Mouse (Mus musculus): ENCODE data around the gene Abtb2.
"Not testable (repeated sequence)": the region's sequence is repeated elsewhere in the genome, so short reads cannot be mapped to it uniquely, and the experiment has no call there.

The Abtb2 gene

DNA sequence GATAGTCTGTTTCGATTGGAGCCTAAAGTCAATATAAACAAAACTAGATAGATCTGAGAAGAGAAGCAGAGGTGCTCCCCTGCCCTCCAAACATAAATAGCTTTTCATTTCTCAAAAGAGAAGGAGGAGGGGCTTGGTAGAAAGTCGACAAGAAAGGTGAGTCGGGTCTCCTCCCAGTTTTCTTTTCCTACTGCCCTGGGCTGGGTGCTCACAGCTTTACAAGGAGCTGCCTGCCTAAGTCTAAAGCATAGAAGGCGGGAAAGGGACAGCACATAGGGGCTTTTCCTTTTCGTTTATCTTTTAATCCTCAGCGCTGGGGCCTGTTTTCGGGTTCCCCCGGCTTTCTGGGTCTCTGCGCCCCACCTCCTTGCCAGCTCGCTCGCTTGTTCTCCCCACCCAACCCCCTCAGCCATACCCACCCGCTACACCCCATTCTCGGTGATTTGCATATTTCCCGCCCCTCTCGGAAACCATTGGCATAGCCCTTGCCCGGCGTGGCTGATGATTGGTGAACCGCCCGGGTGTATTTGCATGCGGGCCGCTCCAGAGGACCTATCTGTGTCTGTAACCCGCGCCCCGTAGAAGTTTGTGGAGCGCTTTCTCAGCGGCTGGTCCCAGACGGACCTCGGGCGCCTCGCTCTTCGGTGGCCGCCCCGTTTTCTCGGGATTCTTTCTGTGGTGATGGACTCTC, at the start of gene Abtb2:
TSS of gene Abtb2 (plus strand) at position 579 of the 691 bp plus-strand sequence.
- peak; percentile 94 for DNase-seq

GRCm38 (mm10) chr2:103516472-103516871, 49.6 kb upstream of the Abtb2 start:
- DNase-seq = no peak

- no peak for DNase-seq
Measured at GRCm38 (mm10) chr2:103525596-103525995, 40.5 kb upstream of the Abtb2 start.

DNA sequence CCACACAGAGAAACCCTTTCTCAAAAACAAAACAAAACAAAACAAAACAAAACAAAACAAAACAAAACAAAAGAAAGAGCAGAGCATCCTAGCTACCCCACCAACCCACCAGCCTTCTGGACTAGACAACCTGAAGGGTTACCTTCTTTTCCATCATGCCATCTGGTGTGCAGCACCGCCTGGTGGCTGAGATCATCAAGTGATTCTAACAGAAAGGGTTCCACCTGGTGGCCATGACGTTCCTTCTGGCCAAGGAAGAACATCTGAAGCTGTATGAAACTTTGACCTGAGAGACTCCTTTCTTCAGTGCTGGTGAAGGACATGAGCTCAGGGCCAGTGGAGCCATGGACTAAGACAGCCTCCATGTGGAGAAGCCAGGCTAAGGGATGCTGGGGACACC, 19.0 kb upstream of the Abtb2 start:
- peak; percentile 77 for DNase-seq

- not testable (repeated sequence) for DNase-seq
Measured at GRCm38 (mm10) chr2:103550301-103550700, 15.8 kb upstream of the Abtb2 start.

GRCm38 (mm10) chr2:103554041-103554440, 12.1 kb upstream of the Abtb2 start:
- no peak for DNase-seq

GRCm38 (mm10) chr2:103556125-103556877, 9.8 kb upstream of the Abtb2 start:
- no peak for DNase-seq

GRCm38 (mm10) chr2:103560955-103561354, 5.2 kb upstream of the Abtb2 start:
- no peak for DNase-seq

GRCm38 (mm10) chr2:103564427-103565023, 1.6 kb upstream of the Abtb2 start:
- DNase-seq = no peak

GRCm38 (mm10) chr2:103565171-103565591, 929 bp upstream of the Abtb2 start:
- peak; percentile 49 for DNase-seq

GRCm38 (mm10) chr2:103566423-103566712, 258 bp downstream of the Abtb2 start:
- DNase-seq = no peak

DNA sequence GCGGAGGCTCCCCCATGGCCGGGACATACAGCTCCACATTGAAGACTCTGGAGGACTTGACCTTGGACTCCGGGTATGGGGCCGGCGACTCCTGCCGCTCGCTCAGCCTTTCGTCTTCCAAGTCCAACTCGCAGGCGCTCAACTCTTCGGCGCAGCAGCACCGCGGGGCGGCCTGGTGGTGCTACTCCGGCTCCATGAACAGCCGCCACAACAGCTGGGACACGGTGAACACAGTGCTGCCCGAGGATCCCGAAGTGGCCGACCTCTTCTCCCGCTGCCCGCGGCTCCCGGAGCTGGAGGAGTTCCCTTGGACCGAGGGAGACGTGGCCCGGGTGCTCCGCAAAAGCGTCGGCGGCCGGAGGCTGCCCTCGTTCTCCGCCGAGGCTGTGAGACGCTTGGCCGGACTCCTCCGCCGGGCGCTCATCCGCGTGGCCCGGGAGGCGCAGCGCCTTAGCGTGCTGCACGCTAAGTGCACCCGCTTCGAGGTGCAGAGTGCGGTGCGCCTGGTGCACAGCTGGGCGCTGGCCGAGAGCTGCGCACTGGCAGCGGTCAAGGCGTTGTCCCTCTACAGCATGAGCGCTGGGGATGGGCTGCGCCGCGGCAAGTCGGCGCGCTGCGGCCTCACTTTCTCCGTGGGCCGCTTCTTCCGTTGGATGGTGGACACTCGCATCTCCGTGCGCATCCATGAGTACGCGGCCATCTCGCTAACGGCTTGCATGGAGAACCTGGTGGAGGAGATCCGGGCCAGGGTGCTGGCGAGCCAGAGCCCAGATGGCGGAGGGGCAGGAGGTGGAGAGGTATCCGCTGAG, 807 bp downstream of the Abtb2 start:
- peak; percentile 51 for DNase-seq

- DNase-seq = no peak
Measured at GRCm38 (mm10) chr2:103568161-103568560, 2.1 kb downstream of the Abtb2 start.

GRCm38 (mm10) chr2:103569716-103570115, 3.6 kb downstream of the Abtb2 start:
- no peak for DNase-seq

GRCm38 (mm10) chr2:103572354-103572753, 6.2 kb downstream of the Abtb2 start:
- DNase-seq = no peak

- DNase-seq = no peak
Measured at GRCm38 (mm10) chr2:103576371-103576770, 10.3 kb downstream of the Abtb2 start.

DNA sequence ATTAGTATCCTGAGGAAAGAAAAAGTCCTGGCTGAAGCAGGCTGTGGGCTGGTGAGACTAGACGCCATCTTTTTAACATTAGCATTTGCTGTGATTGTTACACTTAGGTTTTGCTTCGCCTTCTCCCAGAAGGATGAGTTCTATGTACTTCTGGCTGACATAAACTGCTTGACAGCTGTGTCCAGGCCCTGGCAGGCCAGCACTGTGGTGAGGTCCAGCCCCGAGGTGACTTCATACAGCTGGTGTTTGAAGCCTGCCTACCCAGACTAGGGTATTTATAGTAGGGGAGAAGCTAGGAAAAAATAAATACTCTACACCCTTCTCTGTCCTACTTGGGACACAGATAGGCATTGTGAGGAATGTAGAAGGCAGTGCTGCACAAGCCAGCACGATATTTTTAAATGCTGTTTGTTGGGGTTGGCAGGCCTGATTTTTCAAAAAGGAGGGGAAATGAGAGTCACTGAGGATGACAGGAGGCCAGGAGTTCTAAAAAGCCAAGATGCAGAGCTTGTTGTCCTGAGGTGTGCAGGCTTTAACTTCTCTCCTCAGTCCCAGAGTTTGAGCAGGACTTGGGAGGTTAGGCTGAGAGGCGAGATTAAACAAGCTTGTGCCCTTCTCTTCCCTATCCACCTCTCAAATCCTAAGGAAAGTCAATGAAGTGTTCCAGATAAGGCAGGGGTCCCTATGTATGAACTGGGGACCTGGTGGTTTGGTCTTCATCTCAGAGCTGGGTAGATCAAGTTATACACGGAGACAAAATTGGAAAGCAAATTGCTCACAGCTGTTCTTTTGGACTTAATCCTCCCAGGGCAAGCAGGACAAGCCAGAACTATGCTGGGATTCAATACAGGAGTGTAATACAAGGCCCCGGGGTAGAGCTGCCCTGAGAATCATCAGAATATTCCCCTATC, 11.9 kb downstream of the Abtb2 start:
- no peak for DNase-seq

DNA sequence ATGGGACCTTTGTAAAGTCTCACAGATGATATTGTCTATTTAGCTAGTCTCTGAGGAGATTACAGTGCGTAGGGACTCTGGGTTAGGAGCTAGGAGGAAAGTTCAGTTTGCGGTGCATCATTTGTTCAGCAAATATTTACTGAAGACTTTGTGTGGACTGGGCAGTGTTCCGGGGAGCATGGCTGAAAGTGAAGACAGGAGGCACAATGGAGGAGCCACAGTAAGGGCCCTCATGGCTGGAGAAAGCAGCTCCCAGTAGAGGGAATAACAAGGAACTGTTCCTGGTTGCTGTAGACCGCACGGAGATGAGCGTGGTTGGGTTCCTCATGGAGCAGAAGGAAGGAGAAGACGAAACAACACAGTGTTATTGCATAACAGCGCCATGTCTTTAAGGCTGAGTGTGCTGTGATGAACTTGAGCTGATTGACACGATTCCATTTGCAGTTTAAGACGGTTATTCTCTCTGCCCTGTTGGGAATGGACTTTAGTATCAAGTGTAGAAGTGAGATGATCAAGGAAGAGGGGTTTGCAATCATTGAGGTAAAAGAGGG, 12.6 kb downstream of the Abtb2 start:
- no peak for DNase-seq

- no peak for DNase-seq
Measured at GRCm38 (mm10) chr2:103580756-103581155, 14.6 kb downstream of the Abtb2 start.

DNA sequence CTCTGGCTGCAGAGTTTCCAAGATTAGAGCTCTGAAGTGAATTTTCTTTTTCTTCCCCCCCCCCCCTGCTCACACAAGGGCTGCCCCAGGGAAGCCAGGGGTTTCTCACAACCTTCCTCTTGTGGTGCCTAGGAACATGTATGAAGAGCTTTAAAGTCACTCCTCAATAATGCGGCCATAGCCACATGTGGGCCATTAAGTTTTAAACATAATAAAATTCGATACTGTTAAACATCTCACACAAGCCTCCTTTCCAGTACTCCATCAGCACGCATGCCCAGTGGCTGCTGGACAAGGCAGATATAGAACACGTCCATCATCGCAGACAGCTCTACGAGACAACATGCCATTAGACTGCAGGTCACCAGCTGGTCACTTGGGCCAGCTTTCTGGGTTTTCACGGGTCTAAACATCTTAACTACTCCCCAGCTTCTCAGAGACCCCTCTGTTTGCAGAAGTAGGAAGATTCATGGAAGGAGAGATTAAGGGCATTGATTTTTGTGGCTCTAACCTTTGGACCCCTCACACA, 15.3 kb downstream of the Abtb2 start:
- no peak for DNase-seq

- no peak for DNase-seq
Measured at GRCm38 (mm10) chr2:103583316-103583715, 17.2 kb downstream of the Abtb2 start.

GRCm38 (mm10) chr2:103584093-103584492, 18.0 kb downstream of the Abtb2 start:
- DNase-seq = no peak
